Mouse (Mus musculus): ENCODE measurements around the gene Eif2a. TPM values are rescaled to one million over a fixed set of nuclear protein-coding genes. Genes with fewer than 3 reads are reported as not detected.
A peak's percentile ranks its signal among the peaks of the same experiment; 100 is the strongest.

Gene Eif2a
- total RNA-seq (2012; rRNA removed) (107 and 119 TPM in 2 replicates), total RNA-seq (2014; rRNA removed) (215 and 241 TPM in 2 replicates), polyA plus RNA-seq (2012; ENCODE audit: insufficient read length, low read depth) (116 and 117 TPM in 2 replicates)

DNA sequence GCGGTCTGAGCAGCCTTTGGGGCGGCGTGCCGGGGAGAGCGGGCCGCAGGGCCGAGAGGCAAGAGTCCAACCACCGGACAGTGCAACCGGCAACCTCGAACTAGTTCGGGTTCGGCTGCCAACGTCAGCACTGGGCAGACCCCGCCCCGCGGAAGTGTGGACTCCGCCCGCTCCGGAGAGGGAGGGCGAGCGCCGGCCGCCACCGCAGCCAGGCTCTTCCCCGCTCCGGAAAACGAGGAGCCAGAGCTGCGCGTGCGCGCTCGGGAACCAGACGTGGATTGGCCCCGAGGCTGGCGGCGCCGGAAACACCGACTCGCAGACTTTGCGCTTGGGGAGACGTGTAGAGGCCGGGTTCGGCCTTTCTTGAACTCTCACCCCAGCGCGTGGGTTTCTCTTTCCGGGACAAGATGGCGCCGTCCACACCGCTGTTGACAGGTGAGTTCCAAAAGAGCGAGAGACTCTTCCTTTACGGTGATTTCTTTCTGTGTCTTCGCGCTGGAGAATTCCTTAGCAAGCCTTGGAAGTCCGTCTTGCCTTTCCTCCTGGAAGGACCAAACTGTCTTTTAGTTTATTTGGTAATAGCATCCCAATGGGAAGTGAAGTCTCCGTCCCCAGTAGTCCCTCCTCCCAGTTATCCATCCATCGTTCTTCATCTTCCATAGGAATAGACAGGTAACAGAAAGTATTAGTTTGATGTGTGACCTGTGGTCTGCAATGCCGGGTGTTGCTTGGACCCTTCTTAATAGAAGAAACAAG, at the start of gene Eif2a, which contains the start of gene Serp1:
Gene Eif2a (plus strand): TSS at position 170 of the 756 bp plus-strand sequence.
Gene Serp1 (minus strand): TSS at position 241 of the 756 bp plus-strand sequence.
- in situ Hi-C loops (cut with MboI; ENCODE audit: low pct_ligation_motif_present, low pct_unique_long_range_greater_than_20kb, low sequenced_read_pairs), result no loop called here
- H3K4me2 ChIP-seq (ENCODE audit: insufficient read depth, low read depth, poor library complexity, severe bottlenecking), result peak within 1 kb of the TSS; percentile 65; the same call in 1 of the 2 replicates
- peak within 1 kb of the TSS; percentile 91 to 99 (median 99) for H3K4me3 ChIP-seq (replicated peaks in 1 of 3; ENCODE audit: low read depth in 2 of 3, low read length in 2 of 3, poor library complexity in 1 of 3)
- H3K36me3 ChIP-seq (replicated peaks in 1 of 2; ENCODE audit: control insufficient read depth in 1 of 2, insufficient read depth in 1 of 2, low read length in 1 of 2), result peaks cover 23 to 47% of the 10 kb centered on the region in 2 experiments
- H3K9me3 ChIP-seq (replicated peaks; ENCODE audit: low read length), result no peaks in the 10 kb centered on the region
- H3K27me3 ChIP-seq (replicated peaks), result no peaks in the 10 kb centered on the region
- TF ChIP-seq UBTF (IDR thresholded peaks at IDR 0.05; ENCODE audit: low read depth, low read length) (peak; percentile 83; the same call in 1 of the 2 replicates), CHD1 (IDR thresholded peaks at IDR 0.05; ENCODE audit: low read depth, low read length) (no peak), KAT2A (IDR thresholded peaks at IDR 0.05; ENCODE audit: insufficient replicate concordance, low read length) (peak; percentile 90; the same call in 1 of the 2 replicates), ETS1 (conservative IDR thresholded peaks at IDR 0.05; ENCODE audit: low read depth, low read length) (no peak; the same call in 1 of the 2 replicates), BHLHE40 (IDR thresholded peaks at IDR 0.05; ENCODE audit: low read depth, low read length) (no peak), MEF2A (IDR thresholded peaks at IDR 0.05; ENCODE audit: borderline replicate concordance, low read depth, low read length) (peak; percentile 65), ELF1 (IDR thresholded peaks at IDR 0.05; ENCODE audit: low read depth, low read length) (peak; percentile 95), IRF4 (IDR thresholded peaks at IDR 0.05; ENCODE audit: low read depth, low read length) (no peak; the same call in none of the 2 replicates), SMC3 (IDR thresholded peaks at IDR 0.05; ENCODE audit: low read depth, low read length) (no peak), E2F4 (IDR thresholded peaks at IDR 0.05; ENCODE audit: insufficient replicate concordance, low read depth, low read length) (no peak), CTCF (conservative IDR thresholded peaks at IDR 0.05 in 1 of 2, IDR thresholded peaks at IDR 0.05 in 1 of 2; ENCODE audit: low read depth in 2 of 2, low read length in 2 of 2) (no peak), ZMIZ1 (IDR thresholded peaks at IDR 0.05; ENCODE audit: low read depth, low read length) (peak; percentile 96), MAFK (IDR thresholded peaks at IDR 0.05; ENCODE audit: insufficient replicate concordance, low read length) (0 out of 2 replicates have a peak, but pooled peaks have one; percentile 25), MAX (IDR thresholded peaks at IDR 0.05; ENCODE audit: low read length) (peak; percentile 83), POLR2A (IDR thresholded peaks at IDR 0.05; ENCODE audit: low read depth, low read length) (peak; percentile 98), MAZ (IDR thresholded peaks at IDR 0.05; ENCODE audit: low read depth, low read length) (peak; percentile 80; the same call in 1 of the 2 replicates), CHD2 (IDR thresholded peaks at IDR 0.05; ENCODE audit: low read length) (peak; percentile 91), ZKSCAN1 (IDR thresholded peaks at IDR 0.05; ENCODE audit: borderline replicate concordance, low read depth, low read length) (no peak), RAD21 (IDR thresholded peaks at IDR 0.05; ENCODE audit: low read depth, low read length) (no peak), TBP (conservative IDR thresholded peaks at IDR 0.05; ENCODE audit: low read depth, low read length) (peak; percentile 81), POLR2AphosphoS2 (IDR thresholded peaks at IDR 0.05; ENCODE audit: low read depth, low read length) (peak; percentile 95; the same call in 1 of the 2 replicates), MXI1 (IDR thresholded peaks at IDR 0.05; ENCODE audit: low read depth, low read length) (peak; percentile 92; the same call in 1 of the 2 replicates), GABPA (IDR thresholded peaks at IDR 0.05; ENCODE audit: insufficient replicate concordance, low read depth, low read length) (no peak), USF1 (IDR thresholded peaks at IDR 0.05; ENCODE audit: low read depth, low read length) (peak; percentile 49; the same call in 1 of the 2 replicates), TCF12 (IDR thresholded peaks at IDR 0.05; ENCODE audit: low read depth, low read length) (peak; percentile 98), USF2 (conservative IDR thresholded peaks at IDR 0.05; ENCODE audit: low read depth, low read length) (no peak), EP300 (IDR thresholded peaks at IDR 0.05; ENCODE audit: low read length) (no peak), SIN3A (IDR thresholded peaks at IDR 0.05; ENCODE audit: low read length) (peak; percentile 32; the same call in 1 of the 2 replicates), ZC3H11A (IDR thresholded peaks at IDR 0.05; ENCODE audit: low read depth, low read length) (no peak), NRF1 (IDR thresholded peaks at IDR 0.05; ENCODE audit: low read depth, low read length) (peak; percentile 97), JUN (IDR thresholded peaks at IDR 0.05; ENCODE audit: insufficient read depth, low read depth, low read length) (no peak), HCFC1 (IDR thresholded peaks at IDR 0.05; ENCODE audit: low read depth, low read length) (peak; percentile 90), RCOR1 (conservative IDR thresholded peaks at IDR 0.05; ENCODE audit: low read depth, low read length) (no peak), MYC (IDR thresholded peaks at IDR 0.05; ENCODE audit: low read depth, low read length) (peak; percentile 84), PAX5 (IDR thresholded peaks at IDR 0.05; ENCODE audit: low read length) (no peak), ZNF384 (IDR thresholded peaks at IDR 0.05; ENCODE audit: low read depth, low read length) (no peak), JUND (conservative IDR thresholded peaks at IDR 0.05; ENCODE audit: low read depth, low read length) (no peak), NELFE (IDR thresholded peaks at IDR 0.05; ENCODE audit: low read depth, low read length) (peak; percentile 96)
- peak within 1 kb of the TSS; percentile 93 for H3K27ac ChIP-seq (ENCODE audit: insufficient read depth, low read depth)
- H3K4me1 ChIP-seq (ENCODE audit: control insufficient read depth in 1 of 2, insufficient read depth in 2 of 2), result peaks cover 5 to 34% of the 10 kb centered on the region in 2 experiments; a peak in 3 of 4 replicates
- peak; percentile 97 for DNase-seq (ENCODE audit: extremely low read depth)
- peak within 1 kb of the TSS; percentile 100 for H3K9ac ChIP-seq (ENCODE audit: insufficient read depth, low read depth)
- H3K79me2 ChIP-seq (replicated peaks; ENCODE audit: control insufficient read depth, extremely low read depth, insufficient read depth, poor library complexity, severe bottlenecking), result peaks cover 82% of the 10 kb centered on the region
- dilution Hi-C loops (cut with MboI; ENCODE audit: extremely low pct_ligation_motif_present, extremely low pct_unique_long_range_greater_than_20kb, low sequenced_read_pairs), result no loop called here

Measured in CH12.LX (cell line).